Mouse (Mus musculus) lung, embryonic 14.5 days (tissue): ENCODE measurements at regions not wholly inside any gene's neighbourhood (a gene's known extent, or its start where the extent isn't known, plus 50 kb on each side); places are given as distances from the start of the nearest gene placed in this dataset.

Experiments
- ATAC-seq: fragments of 200-750 bp; cut with Nextera tagmentation; 2 replicates; pipeline ENCODE4 v1.8.0; 2017; ENCODE audit warnings: mild to moderate bottlenecking, moderate TSS enrichment, moderate library complexity; ENCODE audit not compliant: insufficient read depth
- DNase-seq: peaks from one replicate; pipeline ENCODE4 v3.0.0-alpha.2; 2015
- H3K27ac ChIP-seq: fragments of 300-500 bp; sonication (generic); 2 replicates; pipeline ENCODE4 v1.5.1; 2014; ENCODE audit warnings: low read depth, mild to moderate bottlenecking, moderate library complexity
- H3K27me3 ChIP-seq: fragments of 300-500 bp; sonication (generic); 2 replicates; pipeline ENCODE4 v1.6.1; 2014; ENCODE audit warnings: low read length, control low read depth; ENCODE audit not compliant: insufficient read depth
- H3K36me3 ChIP-seq: fragments of 300-500 bp; sonication (generic); 2 replicates; pipeline ENCODE4 v1.6.1; 2014; ENCODE audit warnings: control low read depth; ENCODE audit not compliant: insufficient read depth
- H3K4me1 ChIP-seq: fragments of 300-500 bp; sonication (generic); 2 replicates; pipeline ENCODE4 v1.6.1; 2014; ENCODE audit warnings: antibody characterized with exemption, control low read depth; ENCODE audit not compliant: insufficient read depth
- H3K4me2 ChIP-seq: fragments of 300-500 bp; sonication (generic); 2 replicates; pipeline ENCODE4 v1.6.1; 2014; ENCODE audit warnings: mild to moderate bottlenecking
- H3K4me3 ChIP-seq: fragments of 300-500 bp; sonication (generic); 2 replicates; pipeline ENCODE4 v1.5.1; 2014; ENCODE audit warnings: low read depth, low read length
- H3K9ac ChIP-seq: fragments of 300-500 bp; sonication (generic); 2 replicates; pipeline ENCODE4 v1.6.1; 2014
- H3K9me3 ChIP-seq: fragments of 300-500 bp; sonication (generic); 2 replicates; pipeline ENCODE4 v1.6.1; 2016; ENCODE audit warnings: low read depth, low read length, control low read depth
- CTCF ChIP-seq: IDR thresholded peaks from 2 replicates; pipeline ENCODE4 v1.5.1; 2016; ENCODE audit warnings: antibody characterized with exemption, low read depth
- WGBS: fragments of 180-500 bp; shearing (Covaris S2); extraction: QIAGEN DNeasy Blood & Tissue Kit; methylation state at CpG from one replicate; pipeline ENCODE4 v1.1.7; 2014; 5-methylcytosine and 5-hydroxymethylcytosine counted together

DNA sequence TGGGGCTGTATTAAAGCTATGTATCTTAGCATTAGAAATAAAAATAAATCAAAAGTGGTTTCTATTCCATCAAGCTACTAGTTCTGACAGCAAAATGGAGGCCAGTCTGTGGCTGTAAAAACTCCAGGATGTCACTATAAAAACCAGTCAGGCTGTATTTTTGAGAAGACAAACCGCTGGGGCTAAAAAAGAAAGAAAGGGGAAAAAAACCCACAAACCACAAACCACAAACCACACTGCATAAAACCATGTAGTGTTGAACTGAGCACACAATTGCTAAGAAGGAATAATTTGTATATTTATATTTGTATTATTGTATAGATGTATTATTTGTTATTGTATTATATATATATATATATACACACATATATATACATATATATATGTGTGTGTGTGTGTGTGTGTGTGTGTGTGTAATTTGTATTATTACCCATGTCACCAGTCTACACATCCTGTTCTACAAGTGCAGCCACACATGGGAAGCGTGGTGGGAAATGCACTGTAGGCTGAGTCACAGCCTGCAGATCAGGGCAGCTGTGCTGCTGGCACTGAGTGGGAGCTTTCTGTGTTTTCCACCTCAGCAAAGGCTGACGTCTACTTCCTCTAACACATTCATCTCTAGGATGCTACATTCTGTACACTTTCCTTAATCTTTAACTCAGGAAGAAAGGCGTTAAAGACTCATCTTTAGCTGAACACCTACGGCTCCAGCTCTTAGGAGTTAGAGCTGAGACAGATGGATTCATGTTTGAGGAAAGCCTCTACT is 113.4 kb upstream of the Azi2 start:
- TF ChIP-seq CTCF: no peak
- Histone ChIP-seq H3K4me2 (no peak overlapping the region), H3K4me3 (no peak overlapping the region), H3K36me3 (no peaks in the 10 kb centered on the region), H3K9ac (no peak overlapping the region), H3K27ac (no peak overlapping the region), H3K4me1 (no peaks in the 10 kb centered on the region), H3K9me3 (no peaks in the 10 kb centered on the region), H3K27me3 (no peaks in the 10 kb centered on the region)
- WGBS: 69% methylated on average over 5 of the region's 5 CpGs
- DNase-seq (no peak), ATAC-seq (no peak)

DNA sequence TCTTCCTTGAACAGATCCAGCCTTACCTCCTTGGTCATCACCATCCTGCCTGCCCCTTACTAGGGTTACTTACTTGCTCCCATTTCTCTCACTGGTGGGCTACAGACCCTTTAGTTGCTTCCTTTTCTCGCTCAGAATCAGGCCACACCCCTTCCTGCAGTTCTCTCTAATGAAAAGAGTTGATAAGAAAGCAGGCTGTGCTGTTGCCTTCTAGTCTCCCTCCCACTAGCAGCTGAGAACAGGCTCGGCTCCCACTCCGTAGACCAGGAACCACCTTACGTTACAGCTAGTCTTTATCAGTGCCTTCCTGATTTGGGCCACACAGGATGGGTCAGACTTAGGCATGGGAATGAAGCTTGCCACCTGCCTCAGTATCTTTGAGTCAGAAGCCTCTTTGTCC is 117.3 kb upstream of the Azi2 start:
- no peaks in the 10 kb centered on the region for H3K36me3 ChIP-seq
- no peaks in the 10 kb centered on the region for H3K4me1 ChIP-seq
- H3K4me3 ChIP-seq: no peak overlapping the region
- 18% methylated on average over 4 of the region's 4 CpGs for whole genome bisulfite sequencing
- DNase-seq (no peak), ATAC-seq (no peak)
- H3K27ac ChIP-seq: no peak overlapping the region
- H3K9me3 ChIP-seq: no peaks in the 10 kb centered on the region
- no peaks in the 10 kb centered on the region for H3K27me3 ChIP-seq
- no peak for TF ChIP-seq CTCF
- H3K9ac ChIP-seq: no peak overlapping the region
- H3K4me2 ChIP-seq: 0 out of 2 replicates have a peak overlapping the region, but pooled peaks have one; percentile 1

DNA sequence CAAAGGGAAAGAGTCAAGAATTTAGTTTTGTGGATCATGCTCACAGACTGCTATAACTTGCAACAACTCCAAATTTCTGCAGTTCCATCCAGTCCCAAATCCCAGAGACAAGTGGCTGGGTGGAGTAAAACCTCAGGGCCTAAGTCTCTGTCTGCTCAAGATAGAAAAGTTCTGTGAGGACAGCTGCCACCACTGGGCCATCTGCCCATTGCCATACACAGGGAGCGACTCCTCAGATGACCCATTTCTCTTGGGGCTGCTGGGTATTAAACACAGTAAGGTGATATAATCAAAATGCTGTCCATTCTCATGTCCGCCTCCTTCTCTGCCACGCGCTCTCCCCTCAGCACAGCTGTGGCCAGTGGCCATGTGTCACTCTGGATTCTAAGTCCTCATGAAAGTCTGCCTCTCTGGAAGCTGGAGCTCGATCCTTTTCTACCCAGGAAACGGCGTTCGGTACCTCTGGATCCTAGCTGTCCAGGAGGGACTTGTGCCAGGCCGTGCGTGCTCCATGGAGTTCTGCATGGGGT is 132.3 kb upstream of the Azi2 start:
- DNase-seq (no peak), ATAC-seq (no peak)
- H3K9ac ChIP-seq: no peak overlapping the region
- H3K27me3 ChIP-seq: no peaks in the 10 kb centered on the region
- no peaks in the 10 kb centered on the region for H3K36me3 ChIP-seq
- no peak overlapping the region for H3K27ac ChIP-seq
- 85% methylated on average over 10 of the region's 10 CpGs for WGBS
- H3K4me2 ChIP-seq: no peak overlapping the region
- H3K4me3 ChIP-seq: no peak overlapping the region
- no peaks in the 10 kb centered on the region for H3K4me1 ChIP-seq
- no peak for TF ChIP-seq CTCF
- H3K9me3 ChIP-seq: no peaks in the 10 kb centered on the region

DNA sequence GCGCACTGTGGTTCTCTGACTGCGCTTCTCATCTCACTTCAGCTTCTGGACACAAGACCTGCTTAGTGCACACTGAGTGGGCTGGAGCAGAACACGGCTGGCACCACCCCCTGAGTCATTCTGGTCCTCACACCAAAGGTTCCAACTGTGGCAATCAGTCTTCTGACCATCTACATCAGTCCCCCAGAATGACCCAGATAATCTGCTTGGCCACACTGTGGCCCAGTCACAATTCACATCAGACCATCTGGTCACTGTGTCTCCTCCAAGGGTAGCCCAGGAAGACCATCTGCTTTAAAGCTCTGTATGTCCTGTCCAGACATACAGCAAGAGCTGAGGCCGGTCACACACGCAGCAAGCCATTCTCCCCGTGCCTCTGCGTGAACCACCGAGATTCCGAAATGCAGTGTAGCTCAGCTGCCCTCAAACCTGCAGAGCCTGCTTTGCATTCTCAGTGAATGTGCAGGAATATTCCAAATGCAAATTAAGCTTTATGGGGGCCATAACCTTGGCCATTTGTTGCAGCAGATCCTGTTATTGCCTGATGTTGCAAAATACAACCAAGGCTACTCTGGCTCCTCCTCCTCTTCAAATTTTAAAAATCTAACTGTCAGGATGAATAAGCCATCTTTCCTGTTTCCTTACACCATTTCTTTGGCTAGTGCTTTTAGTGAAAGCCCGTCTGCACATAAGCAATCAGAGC is 135.1 kb upstream of the Azi2 start:
- Histone ChIP-seq H3K36me3 (no peaks in the 10 kb centered on the region), H3K4me2 (no peak overlapping the region), H3K4me3 (no peak overlapping the region), H3K9me3 (no peaks in the 10 kb centered on the region), H3K27me3 (no peaks in the 10 kb centered on the region), H3K27ac (no peak overlapping the region), H3K9ac (no peak overlapping the region), H3K4me1 (no peaks in the 10 kb centered on the region)
- ATAC-seq (no peak), DNase-seq (no peak)
- WGBS: 82% methylated on average over 10 of the region's 10 CpGs
- no peak for TF ChIP-seq CTCF

DNA sequence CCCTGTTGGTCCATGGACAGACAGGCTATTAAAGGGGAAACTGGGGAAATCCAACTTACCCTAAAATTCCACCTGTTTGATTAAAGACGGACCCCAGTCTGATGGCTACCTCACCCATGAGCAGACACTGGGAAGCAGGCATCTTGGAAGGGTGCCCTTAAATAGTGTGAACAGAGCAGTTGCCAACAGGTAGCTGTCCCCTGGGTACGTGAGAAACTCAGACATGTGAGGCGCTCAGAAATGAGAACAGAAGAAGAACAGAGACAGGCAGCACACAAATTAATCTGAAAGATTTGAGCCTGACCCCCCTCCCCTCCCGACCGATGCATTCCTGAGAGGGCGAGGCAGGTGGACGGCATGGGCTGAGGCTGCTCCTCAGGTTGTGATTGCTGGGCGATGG is 135.7 kb upstream of the Azi2 start:
- WGBS: 83% methylated on average over 8 of the region's 8 CpGs
- no peak for TF ChIP-seq CTCF
- no peaks in the 10 kb centered on the region for H3K4me1 ChIP-seq
- no peak overlapping the region for H3K4me3 ChIP-seq
- H3K36me3 ChIP-seq: no peaks in the 10 kb centered on the region
- DNase-seq (no peak), ATAC-seq (no peak)
- no peak overlapping the region for H3K27ac ChIP-seq
- no peak overlapping the region for H3K4me2 ChIP-seq
- H3K27me3 ChIP-seq: no peaks in the 10 kb centered on the region
- H3K9me3 ChIP-seq: no peaks in the 10 kb centered on the region
- H3K9ac ChIP-seq: no peak overlapping the region

DNA sequence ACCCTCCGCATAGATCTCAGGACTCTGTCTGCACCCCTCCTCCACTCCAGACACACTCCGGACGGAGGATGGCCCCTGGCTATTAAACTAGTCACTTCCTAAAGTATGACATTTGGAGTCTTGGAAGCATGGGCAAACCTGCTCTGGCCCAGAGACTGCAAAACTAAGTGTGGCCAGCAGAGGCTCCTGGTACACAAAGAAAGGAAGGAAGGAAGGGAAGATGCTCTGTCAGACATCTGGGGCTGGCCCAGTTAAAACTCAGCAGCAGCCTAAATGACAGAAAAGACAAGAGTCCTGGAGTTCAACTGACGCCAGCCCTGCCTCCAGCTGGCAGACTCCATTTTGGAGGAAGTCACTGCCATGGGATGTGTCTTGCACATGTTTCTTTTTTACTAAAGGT is 137.3 kb upstream of the Azi2 start:
- H3K9ac ChIP-seq: no peak overlapping the region
- DNase-seq (peak; percentile 86), ATAC-seq (peak; percentile 77)
- no peak overlapping the region for H3K4me2 ChIP-seq
- no peaks in the 10 kb centered on the region for H3K27me3 ChIP-seq
- no peaks in the 10 kb centered on the region for H3K36me3 ChIP-seq
- no peak overlapping the region for H3K27ac ChIP-seq
- TF ChIP-seq CTCF: peak; percentile 79
- no peak overlapping the region for H3K4me3 ChIP-seq
- 33% methylated on average over 4 of the region's 4 CpGs for WGBS
- H3K9me3 ChIP-seq: no peaks in the 10 kb centered on the region
- no peaks in the 10 kb centered on the region for H3K4me1 ChIP-seq

DNA sequence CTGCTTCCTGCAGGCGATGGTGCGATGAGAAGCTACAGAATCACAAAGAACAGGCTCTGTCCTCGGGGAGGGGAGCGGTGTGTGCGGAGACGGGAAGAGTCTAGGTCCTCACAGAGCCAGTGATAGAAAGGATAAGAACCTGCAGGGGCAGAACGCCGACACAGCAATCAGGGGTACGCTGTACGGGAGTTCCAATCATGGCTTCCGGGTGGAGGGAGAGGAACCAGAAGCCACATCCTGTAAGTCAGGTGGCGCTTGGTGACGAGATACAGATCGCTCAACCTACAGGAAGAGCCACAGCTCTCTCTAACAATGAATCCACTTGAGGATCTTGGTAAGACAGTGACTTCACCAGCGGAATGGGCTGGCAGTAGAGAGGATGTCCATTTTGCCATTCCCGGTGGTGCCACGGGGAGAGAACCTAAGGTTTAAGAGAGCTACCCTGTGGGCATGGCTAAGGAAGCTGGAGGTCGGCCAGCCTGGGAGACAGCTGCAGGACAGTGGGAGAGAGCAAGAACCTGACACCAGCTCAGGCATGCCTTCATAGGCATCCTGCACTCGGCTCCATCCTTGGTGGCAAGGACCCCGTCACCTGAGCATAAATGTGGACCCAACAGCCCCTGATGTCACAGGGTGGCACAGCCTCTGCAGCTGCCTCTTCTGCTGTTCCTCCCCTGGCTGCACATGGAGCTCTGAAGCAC is 137.9 kb upstream of the Azi2 start:
- Histone ChIP-seq H3K27ac (no peak overlapping the region), H3K9ac (no peak overlapping the region), H3K27me3 (no peaks in the 10 kb centered on the region), H3K9me3 (no peaks in the 10 kb centered on the region), H3K36me3 (no peaks in the 10 kb centered on the region), H3K4me2 (no peak overlapping the region), H3K4me1 (no peaks in the 10 kb centered on the region), H3K4me3 (no peak overlapping the region)
- TF ChIP-seq CTCF: no peak
- DNase-seq (no peak), ATAC-seq (peak; percentile 36; the same call in 1 of the 2 replicates)
- WGBS: 74% methylated on average over 20 of the region's 20 CpGs
